Mouse (Mus musculus) neutrophil, adult 83 days (primary cell): Measurements from ENCODE around the gene 1700011M02Rik. TPM values are rescaled to one million over a fixed set of nuclear protein-coding genes. Genes with fewer than 3 reads are reported as not detected.

Experiments used
- total RNA-seq, 2 experiments: library from RNA; stranded (reverse); gene quantifications; one replicate each; pipeline ENCODE4 v1.2.4; 2023

The 1700011M02Rik gene
- total RNA-seq, result not detected

GRCm38 (mm10) chrX:102908587-102908986 lies at the start of gene 1700011M02Rik, which contains the start of gene Dmrtc1a:
1700011M02Rik (plus strand) TSS chrX:102908905.
Dmrtc1a (minus strand) TSS chrX:102908687.

GRCm38 (mm10) chrX:102867871-102868270 lies 40.8 kb upstream of the 1700011M02Rik start, which contains the start of gene 1700031F05Rik:
1700031F05Rik (minus strand) TSS chrX:102867971.

GRCm38 (mm10) chrX:102928072-102928471 lies 19.4 kb downstream of the 1700011M02Rik start, which contains the start of gene 1700018G05Rik:
1700018G05Rik (plus strand) TSS chrX:102928372.

Other genes starting within 250 kb of the 1700011M02Rik start
- gene Gm3880, start 221.9 kb upstream of the 1700011M02Rik start, total RNA-seq, result not detected
- not detected for gene Gm9112, start 201.3 kb upstream of the 1700011M02Rik start, total RNA-seq
- not detected for gene Dmrtc1b, start 201.0 kb upstream of the 1700011M02Rik start, total RNA-seq
- not detected for gene Dmrtc1c1, start 105.9 kb upstream of the 1700011M02Rik start, total RNA-seq
- not detected for gene Dmrtc1c2, start 54.3 kb upstream of the 1700011M02Rik start, total RNA-seq
- gene 1700031F05Rik, start 40.9 kb upstream of the 1700011M02Rik start, total RNA-seq, result not detected
- gene Dmrtc1a, start 218 bp upstream of the 1700011M02Rik start, total RNA-seq, result not detected
- gene 1700018G05Rik, start 19.5 kb downstream of the 1700011M02Rik start, total RNA-seq, result not detected